Mouse (Mus musculus): Measurements from ENCODE around the gene Soat1. TPM values are rescaled to one million over a fixed set of nuclear protein-coding genes. Genes with fewer than 3 reads are reported as not detected.
"Not testable (repeated sequence)": the region's sequence is repeated elsewhere in the genome, so short reads cannot be mapped to it uniquely, and the experiment has no call there.

The Soat1 gene
- total RNA-seq (2021): 10 to 100 TPM; 46.0 to 56.1 TPM
- long read RNA-seq, experiment 1, full-length matches to known transcripts: 21 of 34 reads
- long read RNA-seq, experiment 1, partial matches to known transcripts: 5 of 34 reads
- long read RNA-seq, experiment 1, other reads (novel, unspliced or antisense): 8 of 34 reads
- long read RNA-seq, experiment 2, full-length matches to known transcripts: 13 of 15 reads
- long read RNA-seq, experiment 2, partial matches to known transcripts: 0 of 15 reads
- long read RNA-seq, experiment 2, other reads (novel, unspliced or antisense): 2 of 15 reads

- peak; percentile 82 to 88 for DNase-seq (ENCODE audit: low spot score in 2 of 2)
These were observed at the start of gene Soat1 for GRCm38 (mm10) chr1:156473961-156474503. Gene Soat1 (minus strand): TSS chr1:156474331.

GRCm38 (mm10) chr1:156523842-156524241, 49.7 kb upstream of the Soat1 start, which contains the start of gene Gm10031:
Gene Gm10031 (plus strand): TSS chr1:156524012.
- DNase-seq (ENCODE audit: low spot score in 2 of 2): not testable (repeated sequence)

GRCm38 (mm10) chr1:156521796-156522517, 47.8 kb upstream of the Soat1 start:
- DNase-seq (ENCODE audit: low spot score in 2 of 2): no peak

- DNase-seq (ENCODE audit: low spot score in 2 of 2): no peak
These were observed 46.1 kb upstream of the Soat1 start for GRCm38 (mm10) chr1:156520136-156520780.

GRCm38 (mm10) chr1:156507753-156508152, 33.6 kb upstream of the Soat1 start:
- DNase-seq (ENCODE audit: low spot score in 2 of 2): no peak

- DNase-seq (ENCODE audit: low spot score in 2 of 2): no peak
These were observed 31.8 kb upstream of the Soat1 start for GRCm38 (mm10) chr1:156505901-156506300.

- no peak for DNase-seq (ENCODE audit: low spot score in 2 of 2)
These were observed 30.9 kb upstream of the Soat1 start for GRCm38 (mm10) chr1:156504945-156505523.

- no peak for DNase-seq (ENCODE audit: low spot score in 2 of 2)
These were observed 22.8 kb upstream of the Soat1 start for GRCm38 (mm10) chr1:156496910-156497309.

GRCm38 (mm10) chr1:156495025-156495424, 20.9 kb upstream of the Soat1 start:
- DNase-seq (ENCODE audit: low spot score in 2 of 2): no peak

GRCm38 (mm10) chr1:156491226-156491796, 17.2 kb upstream of the Soat1 start:
- DNase-seq (ENCODE audit: low spot score in 2 of 2): no peak

GRCm38 (mm10) chr1:156488031-156488430, 13.9 kb upstream of the Soat1 start:
- no peak for DNase-seq (ENCODE audit: low spot score in 2 of 2)

GRCm38 (mm10) chr1:156487498-156487897, 13.4 kb upstream of the Soat1 start:
- no peak for DNase-seq (ENCODE audit: low spot score in 2 of 2)

- DNase-seq (ENCODE audit: low spot score in 2 of 2): no peak
These were observed 7.7 kb upstream of the Soat1 start for GRCm38 (mm10) chr1:156481826-156482225.

GRCm38 (mm10) chr1:156476535-156476934, 2.4 kb upstream of the Soat1 start:
- DNase-seq (ENCODE audit: low spot score in 2 of 2): no peak

GRCm38 (mm10) chr1:156476016-156476415, 1.9 kb upstream of the Soat1 start:
- no peak for DNase-seq (ENCODE audit: low spot score in 2 of 2)

- DNase-seq (ENCODE audit: low spot score in 2 of 2): no peak
These were observed 723 bp upstream of the Soat1 start for GRCm38 (mm10) chr1:156474854-156475253.

GRCm38 (mm10) chr1:156473003-156473402, 1.1 kb downstream of the Soat1 start:
- DNase-seq (ENCODE audit: low spot score in 2 of 2): no peak

GRCm38 (mm10) chr1:156471955-156472354, 2.2 kb downstream of the Soat1 start:
- no peak for DNase-seq (ENCODE audit: low spot score in 2 of 2)

- no peak for DNase-seq (ENCODE audit: low spot score in 2 of 2)
These were observed 3.1 kb downstream of the Soat1 start for GRCm38 (mm10) chr1:156471071-156471470.

- no peak for DNase-seq (ENCODE audit: low spot score in 2 of 2)
These were observed 3.6 kb downstream of the Soat1 start for GRCm38 (mm10) chr1:156470557-156470956.

- no peak for DNase-seq (ENCODE audit: low spot score in 2 of 2)
These were observed 5.6 kb downstream of the Soat1 start for GRCm38 (mm10) chr1:156468576-156468975.

Data from left cerebral cortex, adult 18-20 months (tissue).